Mouse (Mus musculus): Measurements from ENCODE around the gene Inf2. TPM values are rescaled to one million over a fixed set of nuclear protein-coding genes. Genes with fewer than 3 reads are reported as not detected.

Inf2 gene
- total and polyA plus RNA-seq, 3 experiments, result 26.1 to 122 (median 55.7) TPM

DNA sequence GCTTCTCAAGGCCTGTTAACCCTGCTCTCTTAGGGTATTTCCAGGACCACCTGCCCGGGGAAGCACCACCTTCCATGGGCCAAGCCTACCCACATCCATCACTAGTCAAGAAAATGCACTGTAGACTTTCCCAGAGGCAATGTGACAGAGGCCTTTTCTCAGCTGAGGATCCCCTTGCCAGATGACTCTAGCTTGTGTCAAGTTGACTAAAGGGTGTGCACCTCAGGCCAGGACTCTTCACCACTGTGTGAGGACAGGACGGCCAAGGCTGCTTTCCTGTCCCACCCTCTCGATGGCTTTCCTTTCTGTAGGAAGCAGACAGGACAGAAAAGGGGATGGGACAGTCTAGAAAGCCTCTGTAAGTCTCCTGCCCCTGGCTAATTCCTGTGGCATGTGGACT is 3.1 kb downstream of the Inf2 start:
- no peak overlapping the region for H3K9ac ChIP-seq (ENCODE audit: control insufficient read depth, low read depth, low read length, poor library complexity, severe bottlenecking)
- H3K36me3 ChIP-seq (ENCODE audit: control insufficient read depth in 1 of 2, insufficient read depth in 2 of 2, low read length in 2 of 2), result peaks cover 0 to 31% of the 10 kb centered on the region in 2 experiments; a peak in 2 of 4 replicates
- H3K4me1 ChIP-seq (ENCODE audit: control insufficient read depth in 1 of 2, insufficient read depth in 2 of 2, low read length in 2 of 2), result peaks cover 32 to 51% of the 10 kb centered on the region in 2 experiments
- no peaks in the 10 kb centered on the region for H3K9me3 ChIP-seq (replicated peaks; ENCODE audit: insufficient read depth, low read length)
- peaks cover 46% of the 10 kb centered on the region for H3K79me2 ChIP-seq (ENCODE audit: control insufficient read depth, insufficient read depth, low read length, poor library complexity)
- TF ChIP-seq ZNF384 (IDR thresholded peaks at IDR 0.05; ENCODE audit: low read depth, low read length) (no peak), TAL1 (IDR thresholded peaks at IDR 0.05; ENCODE audit: low read length) (no peak)
- H3K4me3 ChIP-seq (ENCODE audit: control insufficient read depth in 1 of 2, insufficient read depth in 1 of 2, low read depth in 2 of 2, low read length in 2 of 2), result no peak overlapping the region
- H3K27ac ChIP-seq (ENCODE audit: control insufficient read depth, low read depth, low read length), result no peak overlapping the region
- H3K27me3 ChIP-seq (ENCODE audit: control insufficient read depth in 1 of 2, insufficient read depth in 2 of 2, low read length in 2 of 2), result no peaks in the 10 kb centered on the region
- no peak for DNase-seq (ENCODE audit: low read depth, low spot score)

DNA sequence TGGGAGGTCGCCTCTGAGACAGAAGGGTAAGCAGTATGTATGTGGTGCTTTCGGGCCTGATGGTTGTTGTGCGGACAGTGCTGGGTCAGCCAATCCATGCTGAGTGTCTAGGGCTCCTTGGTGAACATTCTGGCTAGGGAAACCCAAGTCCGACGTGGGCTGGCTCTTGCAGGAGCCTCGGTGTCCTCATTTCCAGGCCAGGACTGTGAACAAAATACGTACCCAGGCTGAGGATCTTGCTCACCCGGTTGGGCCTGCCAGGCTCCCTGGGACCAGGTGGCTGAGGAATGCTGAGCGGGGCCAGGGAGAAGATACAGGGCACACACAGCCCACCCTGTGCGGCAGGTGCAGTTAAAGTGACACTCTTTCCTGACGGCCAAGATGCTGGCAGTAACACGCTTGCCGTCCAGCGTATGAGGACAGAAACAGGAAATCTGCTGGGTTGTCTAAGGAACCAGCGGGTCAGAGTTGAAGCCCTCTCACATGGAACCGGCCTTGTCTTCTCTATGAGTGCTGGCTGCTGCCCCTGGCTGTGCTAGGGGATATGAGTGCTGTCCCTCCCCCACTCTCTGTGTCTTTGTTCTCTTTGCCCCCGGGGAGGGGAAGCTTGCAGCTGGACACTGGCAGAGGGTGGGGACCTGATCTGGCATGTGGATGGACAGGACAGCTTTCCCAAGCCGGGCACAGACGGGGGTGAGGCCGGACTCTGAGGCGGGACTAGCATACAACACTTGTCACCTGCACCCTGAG is 4.6 kb downstream of the Inf2 start:
- no peaks in the 10 kb centered on the region for H3K9me3 ChIP-seq (replicated peaks; ENCODE audit: insufficient read depth, low read length)
- no peak for DNase-seq (ENCODE audit: low read depth, low spot score)
- H3K27ac ChIP-seq (ENCODE audit: control insufficient read depth, low read depth, low read length), result no peak overlapping the region
- no peak overlapping the region for H3K4me3 ChIP-seq (ENCODE audit: control insufficient read depth in 1 of 2, insufficient read depth in 1 of 2, low read depth in 2 of 2, low read length in 2 of 2)
- TF ChIP-seq ZKSCAN1 (IDR thresholded peaks at IDR 0.05; ENCODE audit: low read depth, low read length) (no peak), TCF12 (IDR thresholded peaks at IDR 0.05; ENCODE audit: low read depth, low read length) (0 out of 2 replicates have a peak, but pooled peaks have one; percentile 9), ETS1 (IDR thresholded peaks at IDR 0.05; ENCODE audit: low read depth, low read length) (no peak), GABPA (IDR thresholded peaks at IDR 0.05; ENCODE audit: low read depth, low read length) (no peak), RCOR1 (IDR thresholded peaks at IDR 0.05; ENCODE audit: low read depth, low read length) (no peak)
- peaks cover 0 to 31% of the 10 kb centered on the region in 2 experiments; a peak in 2 of 4 replicates for H3K36me3 ChIP-seq (ENCODE audit: control insufficient read depth in 1 of 2, insufficient read depth in 2 of 2, low read length in 2 of 2)
- no peaks in the 10 kb centered on the region for H3K27me3 ChIP-seq (ENCODE audit: control insufficient read depth in 1 of 2, insufficient read depth in 2 of 2, low read length in 2 of 2)
- peaks cover 46% of the 10 kb centered on the region for H3K79me2 ChIP-seq (ENCODE audit: control insufficient read depth, insufficient read depth, low read length, poor library complexity)
- peaks cover 32 to 50% of the 10 kb centered on the region in 2 experiments for H3K4me1 ChIP-seq (ENCODE audit: control insufficient read depth in 1 of 2, insufficient read depth in 2 of 2, low read length in 2 of 2)
- H3K9ac ChIP-seq (ENCODE audit: control insufficient read depth, low read depth, low read length, poor library complexity, severe bottlenecking), result no peak overlapping the region; the same call in 1 of the 2 replicates

DNA sequence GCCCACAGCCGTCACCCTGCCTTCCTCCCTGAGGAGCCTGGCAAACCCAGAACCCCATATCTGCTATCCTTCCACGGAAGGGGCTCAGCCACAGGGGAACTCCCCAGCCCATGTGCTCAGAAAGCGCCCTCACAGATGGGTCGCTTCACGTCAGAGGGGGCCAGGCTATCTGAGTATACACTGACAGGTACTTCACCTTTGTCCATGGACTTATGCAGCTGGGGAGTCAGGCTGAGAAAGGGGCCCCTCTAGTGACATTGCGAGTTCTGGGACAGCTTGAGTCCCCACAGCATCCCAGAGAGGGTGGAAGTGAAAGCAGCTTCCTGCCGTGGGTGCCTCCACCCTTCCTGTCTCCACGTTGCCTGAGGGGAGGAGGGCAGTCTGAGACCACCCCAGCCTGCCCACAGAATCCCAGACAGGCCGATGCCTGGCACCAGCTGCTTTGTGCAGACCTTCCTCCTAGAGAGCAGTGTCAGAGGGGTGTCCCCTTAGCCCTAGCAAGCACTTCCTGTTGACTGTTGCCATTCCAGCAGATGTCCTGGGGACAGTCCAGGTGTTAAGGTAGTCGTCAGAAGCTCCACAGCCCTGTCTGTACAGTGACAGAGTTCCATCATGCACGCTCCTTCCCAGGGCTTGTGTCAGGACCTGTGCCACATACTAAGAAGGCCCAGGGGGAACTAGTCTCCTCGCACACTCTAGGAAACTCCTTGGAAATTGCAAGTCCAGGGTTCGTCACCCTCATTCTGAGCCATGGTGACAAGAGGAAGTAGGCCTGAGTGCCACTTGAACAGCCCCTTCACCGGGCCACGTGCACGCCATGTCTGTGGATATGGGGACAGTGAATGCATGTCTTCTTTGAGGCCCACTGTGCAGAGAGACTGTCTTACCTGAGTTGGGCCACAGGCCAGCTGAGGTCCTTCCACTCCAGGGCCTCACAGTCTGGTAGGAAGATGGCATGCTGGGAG is 5.6 kb downstream of the Inf2 start:
- H3K9me3 ChIP-seq (replicated peaks; ENCODE audit: insufficient read depth, low read length), result no peaks in the 10 kb centered on the region
- peak overlapping the region; percentile 8 for H3K9ac ChIP-seq (ENCODE audit: control insufficient read depth, low read depth, low read length, poor library complexity, severe bottlenecking)
- no peak overlapping the region for H3K4me3 ChIP-seq (ENCODE audit: control insufficient read depth in 1 of 2, insufficient read depth in 1 of 2, low read depth in 2 of 2, low read length in 2 of 2)
- peaks cover 40% of the 10 kb centered on the region for H3K79me2 ChIP-seq (ENCODE audit: control insufficient read depth, insufficient read depth, low read length, poor library complexity)
- no peaks in the 10 kb centered on the region for H3K27me3 ChIP-seq (ENCODE audit: control insufficient read depth in 1 of 2, insufficient read depth in 2 of 2, low read length in 2 of 2)
- H3K27ac ChIP-seq (ENCODE audit: control insufficient read depth, low read depth, low read length), result peak overlapping the region; percentile 30
- DNase-seq (ENCODE audit: low read depth, low spot score), result peak; percentile 74
- peaks cover 0 to 36% of the 10 kb centered on the region in 2 experiments; a peak in 2 of 4 replicates for H3K36me3 ChIP-seq (ENCODE audit: control insufficient read depth in 1 of 2, insufficient read depth in 2 of 2, low read length in 2 of 2)
- peaks cover 37 to 56% of the 10 kb centered on the region in 2 experiments for H3K4me1 ChIP-seq (ENCODE audit: control insufficient read depth in 1 of 2, insufficient read depth in 2 of 2, low read length in 2 of 2)
- TF ChIP-seq MAX (IDR thresholded peaks at IDR 0.05; ENCODE audit: low read length) (peak; percentile 77), GABPA (IDR thresholded peaks at IDR 0.05; ENCODE audit: low read depth, low read length) (no peak), MYB (IDR thresholded peaks at IDR 0.05; ENCODE audit: low read depth, low read length) (no peak), SMC3 (IDR thresholded peaks at IDR 0.05; ENCODE audit: low read depth, low read length) (no peak), SIN3A (IDR thresholded peaks at IDR 0.05; ENCODE audit: low read length) (peak; percentile 17), USF2 (IDR thresholded peaks at IDR 0.05; ENCODE audit: borderline replicate concordance in 1 of 2, insufficient read depth in 1 of 2, low read depth in 1 of 2, low read length in 2 of 2) (0 out of 4 replicates have a peak, but pooled peaks of 1 of the 2 experiments have one; percentile 3), TBP (IDR thresholded peaks at IDR 0.05; ENCODE audit: low read depth, low read length) (peak; percentile 40; the same call in 1 of the 2 replicates), NELFE (IDR thresholded peaks at IDR 0.05; ENCODE audit: low read depth, low read length) (peak; percentile 21), RAD21 (IDR thresholded peaks at IDR 0.05; ENCODE audit: low read depth, low read length) (no peak), NRF1 (IDR thresholded peaks at IDR 0.05; ENCODE audit: insufficient read depth, low read depth, low read length, poor library complexity, severe bottlenecking) (peak; percentile 19; the same call in 1 of the 2 replicates), JUND (IDR thresholded peaks at IDR 0.05; ENCODE audit: low read depth, low read length) (peak; percentile 26; the same call in 1 of the 2 replicates), POLR2AphosphoS5 (IDR thresholded peaks at IDR 0.05; ENCODE audit: borderline replicate concordance, low read depth, low read length) (no peak), ZNF384 (IDR thresholded peaks at IDR 0.05; ENCODE audit: low read depth, low read length) (no peak), MYC (IDR thresholded peaks at IDR 0.05; ENCODE audit: low read depth, low read length) (peak; percentile 68), MXI1 (IDR thresholded peaks at IDR 0.05; ENCODE audit: low read depth, low read length) (peak; percentile 45; the same call in 1 of the 2 replicates), POLR2AphosphoS2 (IDR thresholded peaks at IDR 0.05; ENCODE audit: low read length) (no peak), RCOR1 (IDR thresholded peaks at IDR 0.05; ENCODE audit: low read depth, low read length) (no peak)

All from MEL (cell line).